Mouse (Mus musculus) mouse trophoblast stem cell (cell line): ENCODE results near the gene Ooep.
"Not testable (repeated sequence)": the region's sequence is repeated elsewhere in the genome, so short reads cannot be mapped to it uniquely, and the experiment has no call there.

Source experiments
- in situ Hi-C, 2 experiments: fragments of 300-500 bp; cut with MseI, MboI; formaldehyde crosslinking; loops; 2 replicates in 1 of 2; 3 replicates in 1 of 2; pipeline ENCODE4 v1.15.1; 2025

Gene Ooep

DNA sequence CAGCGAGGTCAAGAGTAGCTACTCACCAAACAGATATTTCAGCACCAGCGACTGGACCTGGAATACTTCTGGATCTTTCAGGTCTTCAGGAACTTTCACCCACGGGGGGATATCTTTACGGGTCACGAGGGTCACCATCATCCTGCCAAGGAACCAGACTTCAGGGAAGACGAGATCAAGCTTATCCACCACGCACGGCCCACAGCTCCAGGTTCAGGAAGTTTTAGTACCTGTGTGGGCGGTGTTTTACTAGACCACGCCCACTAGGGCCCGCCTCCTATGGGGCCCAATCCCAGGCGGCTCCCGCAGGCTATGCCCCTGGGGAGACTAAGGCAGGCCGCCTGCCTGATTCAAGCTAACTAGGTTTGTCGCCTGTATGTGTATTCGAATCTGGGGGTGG is 10.6 kb downstream of the Ooep start, which contains the start of gene Dppa5a:
TSS of gene Dppa5a (minus strand) at position 219 of the 400 bp plus-strand sequence.
- in situ Hi-C loops = not testable (repeated sequence)

- in situ Hi-C loops = no loop called here
These were observed 12.5 kb downstream of the Ooep start for GRCm38 (mm10) chr9:78365850-78366544.

DNA sequence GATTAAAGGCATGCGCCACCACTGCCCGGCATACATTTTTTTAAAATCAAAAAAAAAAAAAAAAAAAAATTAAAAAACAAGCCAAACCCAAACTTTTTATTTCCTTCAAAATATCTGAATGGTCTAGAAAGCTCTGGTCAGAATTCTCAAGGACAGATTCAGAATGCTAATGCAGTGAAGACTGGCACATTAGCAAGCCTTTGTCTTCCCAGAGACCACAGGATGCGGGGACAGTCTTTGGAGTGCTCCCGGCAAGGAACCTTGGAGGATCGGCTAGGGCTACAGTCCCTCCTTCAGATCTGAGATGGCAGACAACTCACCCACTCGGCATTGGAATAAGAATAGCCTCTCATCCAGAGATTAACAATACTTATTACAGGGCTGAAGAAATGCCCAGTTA is 13.8 kb downstream of the Ooep start:
- in situ Hi-C loops = no loop called here

GRCm38 (mm10) chr9:78363374-78363773 is 15.2 kb downstream of the Ooep start:
- in situ Hi-C loops = no loop called here

GRCm38 (mm10) chr9:78360484-78360872 is 18.0 kb downstream of the Ooep start:
- in situ Hi-C loops = no loop called here

GRCm38 (mm10) chr9:78359750-78360483 is 18.6 kb downstream of the Ooep start:
- in situ Hi-C loops = loop anchor here in 1 of 2 experiments (5.0 kb wide), 1 partner anchor 32 kb away; no protein-coding TSS in a partner anchor

DNA sequence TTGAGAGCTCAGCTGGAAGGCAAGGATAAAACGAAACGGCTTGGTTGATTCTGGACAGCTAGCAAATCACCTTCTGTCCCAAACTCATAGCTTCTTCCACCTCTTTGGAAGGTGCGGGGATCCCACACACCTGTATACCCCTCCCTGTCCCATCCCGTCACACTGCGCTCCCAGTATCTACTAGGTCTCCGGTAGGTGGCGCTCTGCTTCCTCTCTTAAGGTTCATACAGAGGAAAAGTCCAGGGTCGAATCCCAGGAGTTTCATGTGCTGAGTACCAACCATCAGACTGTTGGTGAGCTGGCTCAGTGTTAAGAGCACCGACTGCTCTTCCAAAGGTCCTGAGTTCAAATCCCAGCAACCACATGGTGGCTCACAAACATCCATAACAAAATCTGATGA is 20.5 kb downstream of the Ooep start:
- in situ Hi-C loops = loop anchor here in 1 of 2 experiments (5.0 kb wide), 1 partner anchor 34 kb away; no protein-coding TSS in a partner anchor

DNA sequence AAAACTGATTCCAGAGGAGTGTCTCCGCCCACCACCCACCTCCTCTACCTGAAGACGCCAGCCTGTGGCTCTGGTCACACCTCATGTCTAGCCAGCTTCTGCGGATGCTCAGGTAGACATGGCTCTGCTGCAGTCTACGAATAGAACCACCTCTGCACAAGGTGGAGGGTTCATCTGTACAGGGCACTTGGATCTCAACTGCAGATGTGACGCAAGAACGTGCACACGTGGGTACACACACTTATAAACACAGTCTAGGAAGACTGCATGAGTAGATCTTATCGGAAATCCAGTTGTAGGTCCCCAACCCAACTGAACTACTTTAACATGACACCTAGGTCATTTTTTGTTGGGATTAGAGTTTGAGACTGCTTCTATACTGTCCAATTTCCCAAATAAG is 22.9 kb downstream of the Ooep start, which contains the start of gene Gsta2:
TSS of gene Gsta2 (minus strand) at position 178 of the 400 bp plus-strand sequence.
- in situ Hi-C loops = loop anchor here in 1 of 2 experiments (5.0 kb wide), 1 partner anchor 37 kb away; no protein-coding TSS in a partner anchor

DNA sequence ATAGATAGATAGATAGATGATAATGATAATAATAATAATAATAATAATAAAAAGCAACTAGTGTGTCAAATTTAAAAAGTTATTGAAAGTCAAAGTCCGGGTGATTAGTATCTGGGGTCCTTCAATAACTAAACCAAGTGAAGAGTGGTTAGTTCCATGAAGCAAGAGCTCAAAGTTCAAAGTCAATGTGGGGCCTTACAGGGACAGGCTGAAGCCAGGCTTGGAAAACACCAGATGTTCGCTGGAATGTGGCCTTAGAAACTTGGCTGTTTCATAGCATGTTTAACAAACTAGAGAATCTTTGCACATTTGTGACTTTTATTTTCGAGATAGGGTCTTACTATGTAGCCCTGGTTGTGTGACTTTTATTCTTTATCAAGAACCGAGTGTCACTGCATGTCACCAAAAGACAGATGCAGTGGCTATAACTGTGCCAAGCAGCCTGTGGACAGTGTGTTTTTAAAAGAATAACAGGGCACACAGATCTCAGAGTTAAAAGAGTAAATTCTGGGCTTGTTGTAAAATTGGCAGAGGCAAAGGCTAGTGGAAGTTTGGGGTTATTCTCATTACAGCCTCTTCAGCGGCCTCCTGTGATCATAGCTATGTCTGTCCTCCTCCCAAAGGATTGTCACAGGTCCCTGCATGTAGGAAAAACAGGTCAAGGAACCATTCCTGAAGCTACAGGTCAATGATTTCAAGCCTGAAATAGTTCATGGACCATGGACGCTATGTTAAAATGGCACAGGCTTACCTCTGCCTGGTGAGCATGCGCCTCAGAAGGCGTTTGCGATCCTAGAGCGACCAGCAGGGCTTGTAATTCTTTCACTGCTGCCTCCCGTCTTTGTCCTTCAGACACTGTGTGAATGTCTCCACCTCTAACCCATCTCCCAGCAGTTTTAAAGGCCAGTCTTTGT is 23.6 kb downstream of the Ooep start:
- in situ Hi-C loops = loop anchor here in 1 of 2 experiments (5.0 kb wide), 1 partner anchor 37 kb away; no protein-coding TSS in a partner anchor

DNA sequence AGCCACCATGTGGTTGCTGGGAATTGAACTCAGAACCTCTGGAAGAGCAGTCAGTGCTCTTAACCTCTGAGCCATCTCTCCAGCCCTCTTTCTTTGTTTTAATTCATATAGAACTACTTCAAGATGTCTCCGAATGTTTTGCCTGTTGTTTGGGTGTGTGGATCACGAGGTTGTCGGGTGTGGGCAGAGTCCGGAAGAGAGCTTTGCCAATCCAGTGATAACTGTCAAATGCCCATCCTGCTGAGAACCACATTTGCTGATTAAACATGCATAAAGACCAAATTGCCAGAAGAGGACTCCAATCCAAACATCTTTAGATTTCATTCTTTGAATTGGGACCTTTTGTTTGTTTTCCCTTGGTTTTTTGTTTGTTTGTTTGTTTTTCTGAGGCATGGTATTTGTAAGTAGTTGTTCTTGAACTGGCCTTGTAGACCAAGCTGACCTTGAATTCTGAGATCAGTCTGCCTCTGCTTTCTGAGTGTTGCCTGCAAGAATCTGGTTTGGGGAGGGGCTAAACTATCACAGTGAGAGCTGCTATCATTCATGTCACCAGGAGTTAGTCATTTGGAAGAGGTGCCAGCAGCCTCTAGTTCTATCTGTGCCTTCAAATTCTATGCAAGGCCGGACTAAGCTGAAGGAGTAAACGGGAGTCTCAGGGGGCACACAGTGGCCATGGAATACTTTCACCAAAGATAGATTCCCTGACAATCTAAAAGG is 26.9 kb downstream of the Ooep start:
- in situ Hi-C loops = no loop called here

DNA sequence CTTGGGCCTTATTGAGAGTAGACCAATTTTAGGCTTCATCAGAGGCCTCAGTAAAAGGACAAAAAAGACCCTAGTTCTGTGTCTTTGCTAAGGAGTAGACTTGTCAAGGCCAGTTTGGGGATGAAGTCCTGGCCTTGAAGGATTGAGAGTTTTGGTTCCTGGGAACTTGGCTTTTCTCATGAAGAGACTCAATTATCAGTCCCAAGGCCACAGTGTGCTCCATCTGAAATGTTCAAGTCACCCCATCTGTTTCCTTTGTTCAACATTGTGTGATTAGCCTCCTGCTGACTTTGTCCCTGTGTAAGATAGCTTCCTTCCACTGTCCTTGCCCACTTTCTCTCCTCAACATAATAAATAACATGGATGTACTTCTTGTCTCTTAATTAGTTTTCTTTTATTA is 28.5 kb downstream of the Ooep start:
- in situ Hi-C loops = not testable (repeated sequence)

- in situ Hi-C loops = not testable (repeated sequence)
These were observed 29.4 kb downstream of the Ooep start for GRCm38 (mm10) chr9:78349141-78349540.

GRCm38 (mm10) chr9:78348206-78349004 is 30.1 kb downstream of the Ooep start:
- in situ Hi-C loops = not testable (repeated sequence)

GRCm38 (mm10) chr9:78347004-78347403 is 31.5 kb downstream of the Ooep start:
- in situ Hi-C loops = no loop called here

DNA sequence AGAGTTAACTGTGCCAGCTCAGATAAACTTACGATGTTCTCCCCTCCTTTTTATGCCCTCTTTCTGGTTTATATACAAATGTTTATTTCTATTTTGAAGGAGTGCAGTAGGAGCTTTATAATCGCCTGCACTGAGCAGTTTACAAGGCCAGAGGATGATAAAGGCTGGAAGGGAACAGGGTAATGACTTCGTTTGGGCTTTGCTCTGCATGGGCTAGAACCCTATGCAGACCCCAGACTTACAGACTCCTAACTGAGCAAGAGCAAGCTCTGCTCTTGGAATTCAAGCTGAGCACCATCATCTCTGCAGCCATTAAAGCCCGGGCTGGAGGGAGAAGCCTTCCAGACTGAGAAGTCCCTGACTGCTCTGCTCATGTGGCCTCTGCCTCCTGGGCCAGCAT is 33.3 kb downstream of the Ooep start:
- in situ Hi-C loops = not testable (repeated sequence)

GRCm38 (mm10) chr9:78343055-78343454 is 35.5 kb downstream of the Ooep start:
- in situ Hi-C loops = not testable (repeated sequence)

DNA sequence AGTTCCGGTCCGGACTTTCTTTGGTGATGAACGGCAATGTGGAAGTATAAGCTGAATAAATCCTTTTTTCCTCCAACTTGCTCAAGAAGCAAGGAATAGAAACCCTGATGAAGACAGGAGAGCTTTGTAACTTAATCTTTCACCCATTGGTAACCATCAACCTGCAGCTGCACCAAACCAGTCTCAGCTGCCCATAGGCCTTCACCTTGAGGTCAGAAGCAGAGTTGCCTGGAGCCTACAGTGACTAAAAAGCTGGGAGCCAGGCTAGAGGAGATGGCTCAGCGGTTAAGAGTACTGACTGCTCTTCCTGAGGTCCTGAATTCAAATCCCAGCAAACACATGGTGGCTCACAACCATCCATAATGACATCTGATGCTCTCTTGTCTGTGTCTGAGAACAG is 36.0 kb downstream of the Ooep start:
- in situ Hi-C loops = not testable (repeated sequence)

DNA sequence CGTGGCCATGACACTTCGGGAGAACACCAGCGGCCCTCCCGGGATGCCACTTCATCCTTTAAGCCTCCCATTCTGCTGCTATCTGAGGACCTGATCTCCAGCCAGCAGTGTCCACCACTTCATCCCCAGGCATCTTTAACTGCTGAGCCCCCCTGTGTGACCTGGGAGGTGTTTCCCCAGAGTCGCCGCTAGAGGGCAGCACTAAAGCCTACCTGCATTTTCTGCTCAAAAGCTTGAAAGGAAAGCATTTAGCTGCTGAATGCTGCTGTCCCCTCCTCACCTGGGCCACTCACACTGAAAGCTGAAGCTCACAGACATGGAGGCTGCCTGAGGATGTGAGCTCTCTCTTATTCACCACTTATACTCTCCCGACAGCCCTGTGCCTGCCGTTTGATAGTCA is 38.2 kb downstream of the Ooep start:
- in situ Hi-C loops = not testable (repeated sequence)

DNA sequence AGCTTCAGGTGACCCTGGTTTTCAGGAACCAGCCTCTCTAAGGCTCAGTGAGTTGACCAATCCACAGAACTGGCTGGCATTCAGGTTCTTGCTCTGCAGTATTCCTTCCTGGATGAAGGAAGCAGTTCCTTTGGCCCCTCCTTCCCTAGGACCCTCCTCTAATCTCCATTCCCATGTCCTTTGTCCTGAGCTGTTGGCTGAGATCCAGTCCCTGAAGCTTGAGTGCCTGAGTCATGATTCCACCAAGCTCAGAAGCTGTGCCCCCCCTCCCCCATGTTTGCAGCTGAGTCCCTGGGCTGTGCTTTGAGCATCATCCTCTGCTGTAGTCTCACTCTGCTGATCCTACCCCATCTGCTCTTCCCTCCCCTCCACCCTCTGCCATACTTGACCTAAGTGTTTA is 41.5 kb downstream of the Ooep start:
- in situ Hi-C loops = not testable (repeated sequence)

GRCm38 (mm10) chr9:78327289-78327688 is 51.2 kb downstream of the Ooep start, which contains the start of gene Omt2b:
TSS of gene Omt2b (plus strand) at chr9:78327589.
- in situ Hi-C loops = not testable (repeated sequence)
